Mouse (Mus musculus) urinary bladder, postnatal 25 days (tissue): ENCODE data around the gene Nlrp9a.
"Not testable (repeated sequence)": the region's sequence is repeated elsewhere in the genome, so short reads cannot be mapped to it uniquely, and the experiment has no call there.

Source experiments
- DNase-seq: peaks from one replicate; pipeline ENCODE4 v3.0.0; 2022; ENCODE audit warnings: low spot score

The Nlrp9a gene

GRCm38 (mm10) chr7:26534723-26535122, at the start of gene Nlrp9a:
Gene Nlrp9a, plus strand, starts transcription at chr7:26535023.
- not testable (repeated sequence) for DNase-seq

- DNase-seq: not testable (repeated sequence)
Observed at GRCm38 (mm10) chr7:26489514-26489913, 45.3 kb upstream of the Nlrp9a start.

- no peak for DNase-seq
Observed at GRCm38 (mm10) chr7:26589077-26589476, 54.3 kb downstream of the Nlrp9a start.

- no peak for DNase-seq
Observed at GRCm38 (mm10) chr7:26589774-26590173, 55.0 kb downstream of the Nlrp9a start.

- DNase-seq: not testable (repeated sequence)
Observed at GRCm38 (mm10) chr7:26618364-26618763, 83.5 kb downstream of the Nlrp9a start, which contains the start of gene Vmn1r185. Gene Vmn1r185, minus strand, starts transcription at chr7:26618464.
